Mouse (Mus musculus) ES-E14 (cell line): Measurements from ENCODE around the gene Naa15. TPM values are rescaled to one million over a fixed set of nuclear protein-coding genes. Genes with fewer than 3 reads are reported as not detected.
A peak's percentile ranks its signal among the peaks of the same experiment; 100 is the strongest.

ENCODE experiments used
- DNase-seq: peaks from one replicate; pipeline ENCODE4 v3.0.0-alpha.2; 2013; ENCODE audit warnings: low read depth, low spot score
- H3K27ac ChIP-seq: 2 replicates; pipeline ENCODE4 v1.5.1; 2012; ENCODE audit warnings: low read depth, mild to moderate bottlenecking, low read length, moderate library complexity, mixed read lengths; ENCODE audit not compliant: poor library complexity, insufficient read depth, severe bottlenecking
- H3K36me3 ChIP-seq: 2 replicates; pipeline ENCODE4 v1.6.1; 2012; ENCODE audit warnings: mild to moderate bottlenecking, low read length, moderate library complexity, mixed read lengths; ENCODE audit not compliant: control insufficient read depth, poor library complexity, insufficient read depth, severe bottlenecking
- H3K4me1 ChIP-seq, 2 experiments: fragments of 150-350 bp in 1 of 2; sonication (generic) in 1 of 2; 2 replicates each; pipeline ENCODE4 v1.6.1; 2012; ENCODE audit warnings: low read length in 2 of 2, mild to moderate bottlenecking in 1 of 2, mixed read lengths in 1 of 2; ENCODE audit not compliant: control insufficient read depth in 2 of 2, insufficient read depth in 2 of 2, poor library complexity in 1 of 2
- H3K4me3 ChIP-seq, 2 experiments: fragments of 150-350 bp in 1 of 2; sonication (generic) in 1 of 2; 2 replicates each; pipeline ENCODE4 v1.5.1; 2012; ENCODE audit warnings: low read length in 2 of 2, low read depth in 1 of 2, mild to moderate bottlenecking in 1 of 2, mixed read lengths in 1 of 2; ENCODE audit not compliant: insufficient read depth in 1 of 2, poor library complexity in 1 of 2, severe bottlenecking in 1 of 2
- H3K9ac ChIP-seq: 2 replicates; pipeline ENCODE4 v1.6.1; 2012; ENCODE audit warnings: low read depth, mild to moderate bottlenecking, low read length, mixed read lengths; ENCODE audit not compliant: poor library complexity, insufficient read depth, severe bottlenecking
- H3K9me3 ChIP-seq: fragments of 150-350 bp; sonication (generic); 2 replicates; pipeline ENCODE4 v1.6.1; 2012; ENCODE audit warnings: low read depth, mild to moderate bottlenecking, low read length; ENCODE audit not compliant: control insufficient read depth, insufficient read depth
- CHD2 ChIP-seq: IDR thresholded peaks from 2 replicates; pipeline ENCODE4 v1.6.1; 2014; ENCODE audit warnings: mild to moderate bottlenecking, low read depth, low read length, inconsistent platforms
- HCFC1 ChIP-seq: IDR thresholded peaks from 2 replicates; pipeline ENCODE4 v1.6.1; 2012; ENCODE audit warnings: low read length, inconsistent platforms, borderline replicate concordance; ENCODE audit not compliant: insufficient read depth
- MAFK ChIP-seq: IDR thresholded peaks from 2 replicates; pipeline ENCODE4 v1.6.1; 2014; ENCODE audit warnings: mild to moderate bottlenecking, low read depth, low read length, inconsistent platforms; ENCODE audit not compliant: insufficient read depth
- ZC3H11A ChIP-seq: IDR thresholded peaks from 2 replicates; pipeline ENCODE4 v1.6.1; 2012; ENCODE audit warnings: low read depth, mild to moderate bottlenecking, inconsistent platforms, low read length, borderline replicate concordance
- ZNF384 ChIP-seq: IDR thresholded peaks from 2 replicates; pipeline ENCODE4 v1.6.1; 2012; ENCODE audit warnings: low read depth, low read length, inconsistent platforms
- in situ Hi-C, 2 experiments: fragments of 600-800 bp; cut with MboI; formaldehyde crosslinking; loops; one replicate each; pipeline ENCODE4 v1.15.1; 2025; ENCODE audit warnings: low sequenced_read_pairs in 2 of 2, inconsistent platforms in 1 of 2; ENCODE audit not compliant: unreplicated experiment in 2 of 2
- total RNA-seq: library from RNA; depleted of rRNA; stranded (reverse); fragments of 300-350 nt; gene quantifications from 2 replicates; pipeline ENCODE4 v1.2.3, GENCODE M21; 2012

Naa15 gene
- total RNA-seq, 1 experiment: 53.4 TPM

GRCm38 (mm10) chr3:51479893-51480292 is 64.9 kb downstream of the Naa15 start:
- Histone ChIP-seq H3K4me3 (no peak overlapping the region), H3K36me3 (no peaks in the 10 kb centered on the region), H3K9ac (no peak overlapping the region), H3K4me1 (no peaks in the 10 kb centered on the region), H3K27ac (no peak overlapping the region), H3K9me3 (no peaks in the 10 kb centered on the region)
- no peak for DNase-seq
- in situ Hi-C loops: loop anchor here in 1 of 2 experiments (25.0 kb wide), 1 partner anchor 757 kb away; no protein-coding TSS in a partner anchor
- no peak for TF ChIP-seq CHD2
- no peak for TF ChIP-seq HCFC1
- TF ChIP-seq ZNF384: no peak
- TF ChIP-seq MAFK: no peak
- no peak for TF ChIP-seq ZC3H11A

- TF ChIP-seq HCFC1: no peak
- peak; percentile 36; the same call in 1 of the 2 replicates for TF ChIP-seq ZC3H11A
- TF ChIP-seq ZNF384: peak; percentile 47; the same call in 1 of the 2 replicates
- peak; percentile 42 for DNase-seq
- no peaks in the 10 kb centered on the region for H3K9me3 ChIP-seq
- H3K4me3 ChIP-seq: no peak overlapping the region
- H3K36me3 ChIP-seq: no peaks in the 10 kb centered on the region
- H3K9ac ChIP-seq: no peak overlapping the region
- in situ Hi-C loops: loop anchor here in 1 of 2 experiments (25.0 kb wide), 1 partner anchor 756 kb away; no protein-coding TSS in a partner anchor
- no peak overlapping the region for H3K27ac ChIP-seq
- no peaks in the 10 kb centered on the region for H3K4me1 ChIP-seq
Observed at GRCm38 (mm10) chr3:51481059-51481458, 66.1 kb downstream of the Naa15 start.

- Histone ChIP-seq H3K36me3 (no peaks in the 10 kb centered on the region), H3K4me1 (no peaks in the 10 kb centered on the region), H3K27ac (no peak overlapping the region), H3K9ac (no peak overlapping the region), H3K4me3 (no peak overlapping the region), H3K9me3 (no peaks in the 10 kb centered on the region)
- in situ Hi-C loops: loop anchor here in 1 of 2 experiments (25.0 kb wide), 1 partner anchor 755 kb away; no protein-coding TSS in a partner anchor
- DNase-seq: no peak
- TF ChIP-seq MAFK (no peak), ZC3H11A (no peak), CHD2 (no peak), HCFC1 (no peak), ZNF384 (no peak)
Observed at GRCm38 (mm10) chr3:51481881-51482280, 66.9 kb downstream of the Naa15 start.

GRCm38 (mm10) chr3:51482781-51483180 is 67.8 kb downstream of the Naa15 start:
- in situ Hi-C loops: loop anchor here in 1 of 2 experiments (25.0 kb wide), 1 partner anchor 755 kb away; no protein-coding TSS in a partner anchor
- H3K27ac ChIP-seq: no peak overlapping the region
- TF ChIP-seq MAFK (no peak), ZNF384 (no peak), ZC3H11A (no peak), CHD2 (no peak), HCFC1 (no peak)
- peak overlapping the region; percentile 96; the same call in 1 of the 2 replicates for H3K9ac ChIP-seq
- no peaks in the 10 kb centered on the region for H3K36me3 ChIP-seq
- no peaks in the 10 kb centered on the region for H3K9me3 ChIP-seq
- H3K4me1 ChIP-seq: no peaks in the 10 kb centered on the region
- H3K4me3 ChIP-seq: peak overlapping the region; percentile 81 to 82; a peak in 2 of 4 replicates
- no peak for DNase-seq

- Histone ChIP-seq H3K9me3 (no peaks in the 10 kb centered on the region), H3K36me3 (no peaks in the 10 kb centered on the region), H3K27ac (peak within 1 kb of the TSS; percentile 63), H3K4me1 (no peaks in the 10 kb centered on the region), H3K9ac (peak within 1 kb of the TSS; percentile 96), H3K4me3 (peak within 1 kb of the TSS; percentile 81 to 82)
- in situ Hi-C loops: loop anchor here in 1 of 2 experiments (25.0 kb wide), 1 partner anchor 753 kb away; no protein-coding TSS in a partner anchor
- DNase-seq: peak; percentile 93
- TF ChIP-seq ZC3H11A (no peak), CHD2 (peak; percentile 98), MAFK (no peak), ZNF384 (no peak), HCFC1 (peak; percentile 89)
Observed at GRCm38 (mm10) chr3:51483741-51484359, 68.9 kb downstream of the Naa15 start, which contains the start of gene Rab33b. Rab33b (plus strand) TSS chr3:51483920.
